Mouse (Mus musculus) urinary bladder, postnatal 10 days (tissue): Measurements from ENCODE around the gene Dlgap4.
"Not testable (repeated sequence)": the region's sequence is repeated elsewhere in the genome, so short reads cannot be mapped to it uniquely, and the experiment has no call there.

ENCODE experiments used
- DNase-seq: peaks from one replicate; pipeline ENCODE4 v3.0.0; 2022; ENCODE audit warnings: low spot score

The Dlgap4 gene

DNA sequence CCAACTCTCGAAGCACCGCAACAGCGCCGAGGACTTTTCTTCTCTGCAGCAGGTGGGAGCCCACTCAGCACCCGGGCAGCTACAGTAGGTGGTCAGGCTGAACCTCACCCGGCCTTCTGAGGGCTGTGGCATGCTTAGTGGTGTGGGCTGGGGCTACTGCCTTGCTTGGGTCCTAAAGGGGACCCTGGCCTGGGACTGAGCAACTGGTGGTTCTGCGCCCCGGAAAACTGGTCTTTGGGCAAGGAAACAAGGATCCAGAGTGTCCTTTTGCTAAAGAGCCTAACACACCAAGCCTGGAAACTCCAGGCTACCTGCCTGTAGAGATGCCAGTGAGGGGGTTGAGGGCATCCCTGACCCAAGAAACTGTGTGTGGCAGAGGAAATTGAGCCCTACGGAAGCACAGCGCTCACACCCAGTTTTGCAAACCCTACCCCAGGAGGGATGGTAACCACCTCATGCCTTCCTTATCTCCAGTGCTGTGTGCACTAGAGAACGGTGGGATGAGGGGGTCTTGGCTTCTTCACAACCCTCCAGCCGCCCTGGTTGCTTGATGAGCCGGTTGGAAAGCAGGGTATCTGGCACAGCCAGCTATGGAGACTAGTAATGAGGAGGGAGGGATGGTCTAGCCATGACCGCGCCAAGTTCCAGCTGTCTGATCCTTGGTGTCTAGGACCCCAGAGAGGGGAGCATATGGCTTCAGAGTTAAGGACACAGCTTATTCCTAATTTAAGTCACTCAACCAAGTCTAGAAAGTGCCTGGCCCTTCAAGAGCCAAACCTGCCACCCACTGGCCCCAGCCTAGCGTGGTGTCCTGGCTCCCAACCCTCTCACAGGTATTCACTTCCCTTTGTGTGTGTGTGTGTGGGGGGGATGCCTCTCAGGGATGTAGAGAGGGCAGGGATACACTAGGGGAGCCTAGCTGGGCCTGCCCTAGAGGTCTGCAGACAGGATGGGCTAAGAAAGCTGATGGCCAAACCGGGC lies 162.2 kb downstream of the Dlgap4 start:
- DNase-seq: no peak

DNA sequence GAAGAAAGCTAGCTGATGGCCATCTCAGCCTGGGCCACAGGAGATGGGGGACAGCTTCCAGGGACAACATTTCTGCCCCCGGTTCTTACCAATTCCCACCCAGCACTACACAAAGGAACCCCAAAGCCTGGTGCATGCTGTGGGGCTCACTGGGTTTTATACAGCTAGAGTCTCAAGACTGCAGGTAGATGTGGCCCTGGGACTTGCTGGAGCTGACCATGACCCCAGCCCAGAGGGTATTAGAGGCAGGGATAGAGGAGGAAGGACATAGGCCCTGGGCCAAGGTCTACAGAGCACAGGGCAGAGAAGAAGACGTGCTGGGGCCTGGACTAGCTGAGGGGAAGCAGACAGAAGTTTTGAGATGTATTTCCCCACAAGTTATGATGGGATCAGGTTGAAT lies 163.4 kb downstream of the Dlgap4 start:
- DNase-seq: no peak

DNA sequence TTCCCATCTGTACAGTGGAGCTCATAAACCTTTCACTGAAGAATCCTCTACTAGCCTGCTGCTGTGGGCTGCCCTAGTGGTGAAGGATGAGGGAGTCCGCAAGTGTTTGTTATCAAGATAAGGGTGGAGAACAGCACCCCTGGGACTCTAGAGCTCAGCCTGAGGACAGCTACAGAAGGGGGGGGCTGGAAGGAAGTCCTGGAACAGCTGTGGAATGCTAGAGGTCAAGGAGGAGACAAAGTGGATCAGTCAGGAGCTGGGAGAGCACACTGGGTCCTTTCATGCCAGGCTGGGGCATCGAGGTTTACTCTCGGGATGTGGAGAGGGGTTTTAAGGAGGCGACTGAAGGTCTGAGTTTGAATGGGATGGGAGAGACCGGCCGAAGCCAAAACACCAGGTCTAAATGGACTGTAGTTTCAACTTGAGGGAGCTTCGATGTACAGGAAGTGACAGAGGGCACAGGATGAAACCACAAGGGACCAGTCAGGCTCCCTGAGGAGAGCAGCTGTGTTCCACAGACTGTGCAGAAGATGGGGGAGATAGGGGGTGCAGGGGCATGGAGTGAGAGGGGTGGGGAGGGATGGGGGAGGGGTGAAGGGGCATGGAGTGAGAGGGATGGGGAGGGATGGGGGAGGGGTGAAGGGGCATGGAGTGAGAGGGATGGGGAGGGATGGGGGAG lies 164.0 kb downstream of the Dlgap4 start:
- no peak for DNase-seq

DNA sequence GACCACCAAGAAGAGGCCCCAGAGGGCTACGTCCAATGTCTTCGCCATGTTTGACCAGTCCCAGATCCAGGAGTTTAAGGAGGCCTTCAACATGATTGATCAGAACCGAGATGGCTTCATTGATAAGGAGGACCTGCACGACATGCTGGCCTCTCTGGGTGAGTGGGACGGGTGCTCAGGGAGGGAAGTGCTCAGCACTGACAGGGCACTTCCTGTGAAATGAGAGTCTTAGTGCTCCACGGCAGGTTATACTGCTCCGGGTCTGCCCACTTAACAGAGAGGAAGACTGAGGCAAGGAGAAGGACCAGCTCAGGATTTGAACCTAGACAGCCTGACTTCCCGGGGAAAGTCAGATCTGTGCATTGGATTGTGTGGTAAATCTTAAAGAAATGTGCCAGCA lies 165.1 kb downstream of the Dlgap4 start:
- DNase-seq: no peak

DNA sequence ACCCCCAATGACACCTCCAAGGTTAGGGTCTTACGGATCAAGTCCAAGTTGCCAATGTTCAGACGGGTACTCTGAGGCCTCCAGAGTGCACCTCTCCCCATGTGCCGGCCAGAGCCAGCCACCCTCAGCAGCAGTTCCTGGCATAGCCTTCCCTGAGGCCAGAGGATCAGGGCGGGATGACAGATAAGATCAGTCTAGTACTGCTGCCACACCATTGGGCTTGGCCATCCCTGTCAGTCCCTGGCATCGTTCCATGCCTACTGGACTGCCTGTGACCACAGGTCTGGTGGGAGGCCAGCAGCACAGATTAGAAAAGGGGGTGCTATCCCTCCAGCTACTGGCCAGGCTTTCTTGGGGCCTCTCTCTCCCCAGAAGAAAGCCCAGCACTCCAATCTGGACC lies 165.5 kb downstream of the Dlgap4 start:
- no peak for DNase-seq

DNA sequence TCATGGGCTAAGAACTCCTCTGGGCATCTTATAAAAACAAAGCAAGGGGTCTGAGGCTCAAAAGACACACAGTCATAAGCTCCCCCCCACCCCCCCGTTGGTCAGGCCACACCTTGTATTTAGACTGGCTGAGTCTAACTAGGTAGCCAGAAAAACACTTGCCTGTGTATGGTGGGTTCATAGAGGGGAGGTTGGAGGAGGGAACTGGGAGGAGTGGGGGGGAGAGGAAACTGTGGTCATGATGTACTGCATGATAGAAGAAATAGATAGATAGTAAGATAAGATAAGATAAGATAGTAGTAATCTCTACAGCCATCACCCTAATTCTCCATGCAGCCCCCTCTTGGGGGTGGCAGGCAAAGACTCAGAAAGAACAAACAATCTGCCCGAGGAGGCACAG lies 166.0 kb downstream of the Dlgap4 start:
- DNase-seq: no peak

DNA sequence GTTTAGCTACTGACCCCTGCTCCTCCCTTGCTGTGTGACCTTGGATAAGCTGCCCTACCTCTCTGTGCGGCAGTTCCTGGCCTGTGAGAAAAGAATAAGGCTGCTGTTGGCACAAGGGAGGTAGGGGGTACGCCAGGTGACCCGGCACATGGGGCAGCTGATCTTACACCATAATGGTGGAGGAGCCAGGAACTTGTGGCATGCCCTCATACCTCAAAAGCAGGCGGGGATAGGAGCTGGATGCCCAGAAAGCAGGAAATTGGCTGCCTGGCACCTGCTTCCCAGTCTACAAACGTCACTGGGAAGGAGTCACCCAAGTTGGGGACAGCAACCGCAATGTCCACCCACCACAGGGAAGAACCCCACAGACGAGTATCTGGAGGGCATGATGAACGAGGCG lies 166.6 kb downstream of the Dlgap4 start:
- no peak for DNase-seq

DNA sequence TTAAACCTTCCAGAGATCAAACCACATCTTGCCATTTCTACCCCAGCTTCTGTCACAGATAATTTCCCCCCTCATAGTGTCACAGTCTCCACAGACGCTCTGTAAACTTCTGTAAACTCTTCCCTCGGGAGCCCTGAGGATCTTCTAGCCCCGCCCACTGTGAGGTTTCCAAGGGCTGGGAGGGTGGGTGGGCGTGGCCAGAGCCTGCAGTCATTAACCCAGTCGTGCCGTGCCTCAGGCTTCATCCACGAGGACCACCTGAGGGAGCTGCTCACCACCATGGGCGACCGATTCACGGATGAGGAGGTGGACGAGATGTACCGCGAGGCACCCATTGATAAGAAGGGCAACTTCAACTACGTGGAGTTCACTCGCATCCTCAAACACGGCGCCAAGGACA lies 167.2 kb downstream of the Dlgap4 start:
- no peak for DNase-seq

DNA sequence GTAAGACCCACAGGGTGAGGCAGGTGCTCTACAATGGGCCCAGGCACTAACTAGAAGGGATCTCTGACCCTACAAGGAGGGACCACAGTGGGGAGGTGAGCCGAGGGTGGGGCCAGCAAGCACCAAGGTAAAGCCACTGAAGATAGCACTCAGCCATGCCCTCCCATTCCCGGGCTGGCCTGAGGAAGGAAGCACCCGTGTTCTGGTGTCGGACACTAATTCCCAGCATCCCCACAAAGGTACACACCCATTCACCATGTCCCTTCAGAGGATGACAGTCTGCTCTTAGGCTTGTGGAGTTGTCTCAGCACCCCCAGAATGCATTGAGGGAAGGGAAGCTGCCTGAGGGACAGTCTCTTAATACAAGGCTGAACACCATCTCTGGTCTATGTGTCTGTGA lies 167.8 kb downstream of the Dlgap4 start:
- DNase-seq: no peak

DNA sequence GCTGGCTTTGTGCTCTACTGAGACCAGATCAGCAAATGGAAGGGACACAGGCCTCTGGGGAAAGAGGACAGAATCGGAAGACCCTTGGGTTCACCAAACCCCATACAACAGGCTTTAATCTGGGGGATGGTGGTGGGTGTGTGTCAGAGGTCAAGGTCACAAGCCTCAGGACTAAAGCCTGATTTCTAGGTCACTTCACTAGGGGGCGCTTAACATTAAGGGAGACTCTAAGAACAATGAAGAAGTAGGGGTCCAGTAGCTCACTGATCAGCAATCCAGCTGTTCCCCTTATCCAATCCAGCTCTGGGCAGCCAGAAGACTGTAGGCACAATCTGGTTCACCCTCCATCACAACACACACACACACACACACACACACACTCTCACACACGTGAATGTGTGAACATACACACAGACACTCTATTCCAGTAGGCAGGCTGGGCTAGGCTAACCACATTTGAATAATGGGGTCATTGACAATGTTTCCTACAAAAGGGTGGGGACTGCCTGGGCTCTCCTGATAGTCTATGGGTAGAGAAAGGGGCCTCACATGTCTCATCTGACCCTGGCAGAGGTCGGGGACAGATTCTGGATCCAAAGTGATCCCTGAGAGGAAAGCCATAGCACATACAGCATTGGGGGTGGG lies 168.5 kb downstream of the Dlgap4 start:
- no peak for DNase-seq

DNA sequence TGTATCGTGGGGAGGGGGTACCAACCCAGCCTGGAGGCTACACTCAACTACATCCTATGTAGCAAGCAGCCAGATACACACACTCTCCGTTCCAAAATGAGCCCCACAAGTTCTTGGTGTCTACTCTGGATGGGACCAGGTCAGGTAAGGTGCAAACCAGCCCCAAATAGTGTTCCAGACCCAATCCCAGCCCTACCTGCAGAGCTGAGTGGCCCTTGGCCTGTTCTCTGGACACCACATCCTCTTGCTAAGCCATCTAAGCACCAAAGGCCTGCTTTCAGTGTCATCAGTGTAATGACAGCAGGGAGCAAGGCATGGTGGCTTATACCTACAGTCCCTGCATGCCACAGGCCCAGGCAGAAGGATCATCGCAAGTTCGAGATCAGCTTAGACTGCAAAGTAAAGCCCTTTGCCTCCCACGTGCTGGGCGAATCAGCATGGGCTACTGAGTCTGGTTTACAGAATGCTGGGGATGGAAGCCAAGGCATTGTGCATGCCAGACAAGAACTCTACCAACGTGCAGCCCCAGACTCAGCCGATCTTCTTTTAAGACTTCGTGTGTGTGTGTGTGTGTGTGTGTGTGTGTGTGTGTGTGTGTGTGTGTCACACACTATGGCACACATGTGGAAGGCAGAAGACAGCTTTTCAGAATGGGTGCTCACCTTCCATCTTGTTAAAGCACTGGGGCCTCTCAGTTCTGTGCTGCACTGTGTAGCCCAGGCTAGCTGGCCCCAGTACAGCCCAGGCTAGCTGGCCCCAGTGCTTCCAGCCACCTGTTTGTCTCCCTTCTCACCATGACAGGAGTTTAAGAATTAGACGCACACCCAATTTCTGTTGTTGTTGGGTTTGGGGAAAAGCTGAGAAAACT lies 169.2 kb downstream of the Dlgap4 start:
- no peak for DNase-seq

DNA sequence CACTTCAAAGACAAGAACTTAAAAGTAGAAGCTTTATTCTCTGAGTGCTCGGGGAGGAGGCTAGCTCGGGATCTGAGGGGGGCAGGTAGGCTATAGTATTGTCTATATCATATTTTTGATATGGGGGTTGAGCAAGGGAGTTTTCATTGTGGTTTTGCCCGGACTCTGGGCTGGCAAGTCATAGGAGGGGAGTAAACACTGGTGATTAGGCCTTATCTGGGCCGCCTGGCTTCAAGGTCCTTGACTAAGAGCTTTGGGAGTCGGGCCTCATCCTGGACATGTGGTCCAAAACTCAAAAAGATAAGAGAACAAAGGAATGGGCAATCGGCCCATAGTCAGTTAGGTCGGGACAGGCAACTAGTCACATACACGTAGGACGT lies 169.8 kb downstream of the Dlgap4 start:
- no peak for DNase-seq

DNA sequence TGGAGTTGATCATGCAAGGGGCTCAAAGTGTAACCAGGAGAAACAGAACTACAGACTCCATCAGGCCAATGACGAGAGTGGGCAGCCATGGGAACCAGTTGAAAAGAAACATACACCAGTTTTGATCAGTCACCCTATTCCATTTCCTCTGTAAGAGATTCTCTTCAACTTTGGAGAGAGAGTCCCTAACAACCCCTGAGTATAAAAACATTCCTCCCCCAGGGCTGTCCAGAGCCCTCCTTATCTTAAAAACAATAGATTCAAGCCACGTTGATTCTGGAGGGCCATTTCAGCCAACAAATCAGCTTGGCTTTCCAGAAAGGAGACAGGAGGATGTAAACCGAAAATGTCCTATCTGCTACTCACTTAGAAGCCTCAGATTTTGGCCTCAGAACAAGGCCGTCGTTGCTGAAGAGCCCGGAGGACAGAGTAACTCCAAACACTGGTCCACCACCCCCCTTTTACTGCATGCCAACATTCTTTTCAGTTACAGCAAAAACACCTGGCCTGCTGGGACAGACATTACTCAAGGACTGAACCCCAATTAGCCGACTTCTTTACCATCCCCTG lies 170.6 kb downstream of the Dlgap4 start:
- no peak for DNase-seq

DNA sequence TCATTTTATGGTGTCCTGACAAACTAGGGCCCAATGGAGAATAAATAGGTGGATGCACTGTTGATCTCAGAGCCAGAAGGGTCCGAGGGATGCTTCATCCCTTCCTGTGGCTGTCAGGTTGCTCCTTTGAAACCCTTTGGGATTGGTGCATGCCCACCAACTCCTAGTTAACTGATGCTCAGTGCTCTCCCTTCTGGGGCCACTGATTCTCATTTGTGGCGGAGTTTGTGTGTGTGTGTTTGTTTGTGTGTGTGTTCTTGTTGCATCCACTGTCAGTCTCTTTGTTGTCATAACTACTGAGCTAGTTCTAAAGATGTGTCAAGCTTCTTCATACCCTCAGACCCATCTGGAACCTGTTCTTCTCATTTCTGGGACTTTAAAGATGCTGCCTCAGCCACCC lies 171.4 kb downstream of the Dlgap4 start:
- DNase-seq: no peak

DNA sequence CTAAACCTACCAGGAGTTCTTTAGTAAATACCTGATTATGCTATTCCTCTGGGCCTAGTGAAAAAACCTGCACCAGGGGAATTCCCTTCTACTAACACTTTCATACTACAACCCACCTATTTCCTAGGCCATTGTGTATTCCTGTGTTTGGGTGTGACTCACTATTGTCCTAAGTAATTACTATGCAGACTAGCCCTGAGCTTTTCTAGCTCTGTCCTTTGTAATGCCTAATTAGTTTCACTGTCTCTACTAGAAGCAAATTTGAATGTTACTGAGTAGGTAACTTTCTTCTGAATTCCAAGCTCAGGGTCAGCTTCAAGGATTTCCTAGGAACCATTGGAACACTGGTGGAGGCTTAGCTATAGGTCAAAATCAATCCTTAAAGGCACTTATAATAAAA lies 172.9 kb downstream of the Dlgap4 start:
- DNase-seq: not testable (repeated sequence)

DNA sequence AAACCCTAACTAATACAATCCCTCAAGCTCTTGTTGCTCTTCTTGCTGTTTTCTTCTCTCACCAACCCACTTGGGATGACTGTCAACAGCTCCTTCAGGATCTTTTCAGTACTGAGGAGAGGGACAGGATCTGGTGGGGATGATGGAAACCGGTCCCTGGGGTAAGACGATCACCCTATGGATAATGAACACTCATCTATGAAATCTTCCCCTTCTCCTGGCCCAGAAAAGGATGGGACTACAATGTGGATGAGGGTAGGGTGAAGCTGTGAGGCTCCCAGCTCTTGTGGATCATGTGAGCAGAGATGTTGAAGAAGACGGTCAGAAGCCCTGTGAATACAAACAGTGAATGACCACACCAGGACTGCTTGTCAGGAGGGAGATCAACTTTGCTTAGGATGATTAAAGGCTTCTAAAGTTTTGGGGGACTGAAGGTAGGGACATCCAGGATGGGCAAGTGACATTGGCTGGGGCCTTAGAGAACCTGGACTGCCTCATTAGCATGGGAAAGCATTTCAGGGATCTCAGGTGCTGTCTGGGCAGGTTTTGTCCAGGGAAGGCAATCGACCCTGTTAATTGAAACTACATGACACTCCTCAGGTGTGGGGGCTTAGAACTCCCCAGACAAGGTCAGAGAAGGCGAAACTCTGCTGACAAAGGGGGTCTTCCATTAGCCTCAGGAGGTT lies 173.7 kb downstream of the Dlgap4 start:
- no peak for DNase-seq

DNA sequence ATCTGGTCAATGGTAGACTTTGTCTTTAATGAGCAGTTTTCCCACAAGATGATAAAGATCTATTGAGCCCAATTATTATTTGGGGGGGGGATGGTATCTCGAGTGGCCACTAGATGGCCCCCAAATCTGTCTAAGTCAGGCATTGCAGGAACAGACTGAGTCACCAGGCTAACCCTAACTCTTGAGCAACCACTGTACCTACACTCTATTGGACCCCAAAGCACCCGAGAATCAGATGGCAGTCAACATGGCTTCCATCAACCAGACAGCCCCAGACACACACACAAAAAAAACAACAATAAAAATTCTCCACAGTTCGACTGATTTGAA lies 174.2 kb downstream of the Dlgap4 start:
- no peak for DNase-seq

DNA sequence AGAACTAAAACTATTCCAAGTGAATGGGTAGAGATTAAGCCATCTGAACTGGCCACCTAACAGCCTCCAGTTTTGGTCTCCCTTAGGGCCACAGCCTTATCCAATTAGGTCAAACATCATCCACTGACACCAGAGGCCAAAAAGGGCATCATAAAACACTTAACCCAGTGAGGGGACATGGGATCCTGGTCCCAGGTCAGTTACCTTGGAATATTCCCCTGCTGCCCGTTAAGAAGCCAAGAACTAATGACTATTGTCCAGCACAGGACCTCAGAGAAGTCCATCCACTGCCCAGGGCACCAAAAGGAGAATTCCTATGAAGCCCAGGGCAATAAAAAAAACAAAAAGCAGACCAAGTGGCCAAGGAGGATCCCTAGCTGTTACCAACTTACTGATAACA lies 175.3 kb downstream of the Dlgap4 start:
- DNase-seq: no peak

DNA sequence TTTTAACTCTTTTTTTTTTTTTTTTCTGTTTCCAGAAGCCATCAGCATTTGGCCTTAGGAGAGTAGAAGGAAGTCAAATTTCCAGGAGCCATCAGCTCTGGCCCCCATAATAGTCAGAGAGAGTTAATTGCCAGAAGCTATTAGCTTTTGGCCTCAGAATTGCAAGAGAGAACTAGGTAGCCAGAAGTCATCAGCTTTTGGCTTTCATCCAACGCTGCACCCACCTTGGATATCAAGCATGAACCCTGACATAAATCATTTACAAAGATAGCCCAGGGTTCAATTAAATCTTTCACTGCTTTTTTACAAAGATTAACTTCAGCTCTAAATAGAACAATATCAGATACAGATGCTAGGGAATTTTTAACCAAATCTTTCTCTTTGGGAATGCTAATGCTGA lies 185.0 kb downstream of the Dlgap4 start:
- no peak for DNase-seq

DNA sequence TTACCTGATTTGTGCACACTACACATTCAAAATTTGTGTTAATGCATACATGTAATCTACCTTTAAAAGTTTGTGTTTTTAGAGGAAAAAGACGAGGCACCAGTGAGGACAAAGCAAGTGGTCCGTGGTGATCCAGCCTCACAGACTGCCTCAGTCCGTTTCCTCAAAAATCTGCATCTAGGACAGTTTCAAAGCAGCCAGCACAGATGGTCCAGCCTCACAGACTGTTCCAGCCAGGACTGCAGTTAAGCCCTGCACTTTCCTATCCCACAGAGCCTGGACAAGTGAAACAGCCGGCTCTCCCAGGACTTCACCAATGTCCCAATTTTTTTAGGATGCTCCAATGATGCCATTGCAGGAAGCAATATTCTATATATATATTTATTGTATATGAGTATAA lies 187.5 kb downstream of the Dlgap4 start:
- no peak for DNase-seq

DNA sequence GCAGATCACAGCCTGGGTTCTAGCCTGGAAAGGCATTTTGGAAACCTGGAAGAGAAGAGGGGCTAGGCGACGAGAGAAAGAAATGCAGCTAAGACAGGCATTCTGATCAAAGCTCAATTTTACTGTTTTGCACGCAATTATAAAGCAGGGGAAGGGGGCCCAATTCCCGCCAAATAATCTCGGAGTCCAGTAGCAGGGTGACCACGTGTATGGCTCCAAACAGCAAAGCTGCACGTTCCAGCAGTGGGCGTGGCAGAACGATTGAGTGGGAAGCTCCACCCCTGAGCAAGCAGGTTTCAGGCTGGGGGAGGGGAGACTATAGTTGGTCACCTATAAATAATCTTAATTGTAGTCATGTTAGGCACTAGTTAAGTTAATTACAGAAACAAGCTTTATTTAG lies 188.6 kb downstream of the Dlgap4 start:
- DNase-seq: not testable (repeated sequence)
